Mouse (Mus musculus) intestine, embryonic 16.5 days (tissue): Measurements from ENCODE around the gene Lima1. TPM values are rescaled to one million over a fixed set of nuclear protein-coding genes. Genes with fewer than 3 reads are reported as not detected.
A peak's percentile ranks its signal among the peaks of the same experiment; 100 is the strongest.
"Not testable (repeated sequence)": the region's sequence is repeated elsewhere in the genome, so short reads cannot be mapped to it uniquely, and the experiment has no call there.

Experiments used
- ATAC-seq: fragments of 200-750 bp; cut with Nextera tagmentation; 2 replicates; pipeline ENCODE4 v1.8.0; 2017; ENCODE audit warnings: moderate TSS enrichment, moderate library complexity
- H3K27ac ChIP-seq: fragments of 300-500 bp; sonication (generic); 2 replicates; pipeline ENCODE4 v1.5.1; 2014; ENCODE audit warnings: mild to moderate bottlenecking, low read length
- H3K27me3 ChIP-seq: fragments of 300-500 bp; sonication (generic); replicated peaks from 2 replicates; pipeline ENCODE4 v1.6.1; 2014; ENCODE audit warnings: low read length, control low read depth, mixed read lengths; ENCODE audit not compliant: control insufficient read depth, insufficient read depth
- H3K36me3 ChIP-seq: fragments of 300-500 bp; sonication (generic); 2 replicates; pipeline ENCODE4 v1.6.1; 2014; ENCODE audit warnings: low read length, control low read depth; ENCODE audit not compliant: control insufficient read depth, insufficient read depth
- H3K4me1 ChIP-seq: fragments of 300-500 bp; sonication (generic); 2 replicates; pipeline ENCODE4 v1.6.1; 2014; ENCODE audit warnings: low read length, control low read depth, mixed read lengths; ENCODE audit not compliant: control insufficient read depth, insufficient read depth
- H3K4me2 ChIP-seq: fragments of 300-500 bp; sonication (generic); 2 replicates; pipeline ENCODE4 v1.6.1; 2014; ENCODE audit warnings: low read depth, low read length, control low read depth
- H3K4me3 ChIP-seq: fragments of 300-500 bp; sonication (generic); 2 replicates; pipeline ENCODE4 v1.5.1; 2014; ENCODE audit warnings: mild to moderate bottlenecking, low read length
- H3K9ac ChIP-seq: fragments of 300-500 bp; sonication (generic); 2 replicates; pipeline ENCODE4 v1.6.1; 2014; ENCODE audit warnings: low read depth, low read length
- H3K9me3 ChIP-seq: fragments of 300-500 bp; sonication (generic); 2 replicates; pipeline ENCODE4 v1.6.1; 2016; ENCODE audit warnings: low read length, control low read depth; ENCODE audit not compliant: control insufficient read depth
- WGBS: fragments of 180-500 bp; shearing (Covaris S2); extraction: QIAGEN DNeasy Blood & Tissue Kit; methylation state at CpG from one replicate; pipeline ENCODE4 v1.1.7; 2014; 5-methylcytosine and 5-hydroxymethylcytosine counted together
- polyA plus RNA-seq: library from polyadenylated mRNA; unstranded; fragments of >200 nt; fragmentation: Nextera tagmentation; extraction: Ambion mirVana; gene quantifications from 2 replicates; pipeline ENCODE4 v1.2.1, GENCODE M21; 2015

The Lima1 gene
- polyA plus RNA-seq, 1 experiment from 2014 or later, result 105 TPM

DNA sequence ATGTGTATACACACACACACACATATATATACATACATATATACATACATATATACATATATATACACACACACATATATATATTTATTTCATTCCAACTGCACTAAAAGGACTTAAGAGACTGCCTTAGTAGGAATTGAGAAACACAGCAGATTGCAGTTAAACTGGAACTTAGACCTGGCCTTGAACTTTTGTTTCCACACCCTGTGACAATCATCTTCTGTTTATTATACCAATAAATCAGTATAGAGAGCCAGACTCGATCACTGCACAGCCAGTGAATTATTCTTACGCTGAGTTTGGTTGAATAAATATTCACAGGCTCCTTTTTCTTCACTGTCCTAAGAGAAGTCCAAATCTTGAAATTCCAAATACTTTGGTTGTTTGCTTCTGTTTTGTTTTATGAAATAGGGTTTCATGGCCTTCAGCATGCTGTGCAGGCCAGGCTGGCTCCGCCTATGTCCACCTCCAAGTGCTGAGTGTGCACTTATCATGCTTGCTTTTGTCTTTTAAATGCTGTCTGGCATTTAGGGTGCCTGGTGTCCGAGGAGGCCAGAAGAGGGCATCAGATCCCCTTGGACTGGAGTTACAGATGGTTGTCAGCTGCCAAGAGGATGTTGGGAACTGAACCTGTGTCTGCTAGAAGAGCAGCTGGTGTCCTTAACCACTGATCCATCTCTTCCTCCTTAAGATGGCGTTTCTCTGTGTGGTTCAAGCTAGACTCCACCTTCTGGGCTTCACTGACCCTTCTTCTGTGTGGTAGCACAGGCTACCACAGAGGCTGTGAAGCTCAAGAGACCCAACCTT is 41.4 kb downstream of the Lima1 start:
- H3K27me3 ChIP-seq, result no peaks in the 10 kb centered on the region
- ATAC-seq, result peak; percentile 24; the same call in 1 of the 2 replicates
- peak overlapping the region; percentile 73 for H3K27ac ChIP-seq
- H3K9me3 ChIP-seq, result no peaks in the 10 kb centered on the region
- H3K4me2 ChIP-seq, result no peak overlapping the region
- H3K4me1 ChIP-seq, result peaks cover 18% of the 10 kb centered on the region
- no peaks in the 10 kb centered on the region for H3K36me3 ChIP-seq
- H3K9ac ChIP-seq, result no peak overlapping the region
- H3K4me3 ChIP-seq, result no peak overlapping the region
- 62% methylated on average over 5 of the region's 5 CpGs for WGBS

DNA sequence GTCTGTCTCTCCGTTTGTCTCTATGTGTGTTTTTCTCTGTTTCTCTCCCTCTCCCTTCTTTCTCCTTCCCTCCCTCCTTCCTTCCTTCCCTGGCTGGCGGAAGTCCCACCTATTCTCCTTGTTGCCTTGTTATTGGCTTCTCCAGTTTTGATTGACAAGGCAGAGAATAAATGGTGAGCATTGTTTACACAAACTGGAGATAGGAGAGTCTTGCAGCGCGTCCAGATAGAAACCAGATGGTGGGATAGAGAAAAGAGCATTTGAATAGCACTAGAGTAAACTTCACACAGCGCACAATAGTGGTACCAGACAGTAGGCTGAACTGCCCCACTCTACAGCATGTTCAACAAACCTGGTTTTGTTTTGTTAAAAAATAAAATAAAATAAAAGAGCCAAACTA is 43.7 kb downstream of the Lima1 start:
- 49% methylated on average over 5 of the region's 5 CpGs for WGBS
- peak overlapping the region; percentile 66; the same call in 1 of the 2 replicates for H3K27ac ChIP-seq
- no peak overlapping the region for H3K4me3 ChIP-seq

DNA sequence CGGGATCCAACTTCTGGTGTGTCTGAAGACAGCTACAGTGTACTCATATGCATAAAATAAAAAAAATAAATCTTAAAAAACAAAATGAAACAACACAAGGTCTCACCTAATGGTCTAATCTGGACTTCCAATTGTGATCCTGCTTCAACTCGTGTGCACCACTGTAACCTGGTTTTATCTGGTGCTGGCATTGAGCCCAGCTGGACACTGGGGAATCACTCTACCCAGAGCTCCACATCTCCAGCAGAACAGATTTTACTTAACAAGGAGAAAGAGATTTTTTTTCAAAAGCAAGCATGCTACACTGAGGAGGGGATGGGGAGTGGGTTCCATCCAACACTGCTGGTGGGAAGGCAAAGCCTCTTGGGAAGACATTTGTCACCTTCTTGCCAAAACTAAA is 47.2 kb downstream of the Lima1 start:
- no peak for ATAC-seq

More for the DNA sequence above, 43.7 kb downstream of the Lima1 start:
- no peaks in the 10 kb centered on the region for H3K9me3 ChIP-seq
- no peak for ATAC-seq
- no peaks in the 10 kb centered on the region for H3K27me3 ChIP-seq
- peaks cover 8% of the 10 kb centered on the region; the same call in 1 of the 2 replicates for H3K4me1 ChIP-seq
- no peak overlapping the region for H3K9ac ChIP-seq
- H3K36me3 ChIP-seq, result no peaks in the 10 kb centered on the region
- H3K4me2 ChIP-seq, result no peak overlapping the region

DNA sequence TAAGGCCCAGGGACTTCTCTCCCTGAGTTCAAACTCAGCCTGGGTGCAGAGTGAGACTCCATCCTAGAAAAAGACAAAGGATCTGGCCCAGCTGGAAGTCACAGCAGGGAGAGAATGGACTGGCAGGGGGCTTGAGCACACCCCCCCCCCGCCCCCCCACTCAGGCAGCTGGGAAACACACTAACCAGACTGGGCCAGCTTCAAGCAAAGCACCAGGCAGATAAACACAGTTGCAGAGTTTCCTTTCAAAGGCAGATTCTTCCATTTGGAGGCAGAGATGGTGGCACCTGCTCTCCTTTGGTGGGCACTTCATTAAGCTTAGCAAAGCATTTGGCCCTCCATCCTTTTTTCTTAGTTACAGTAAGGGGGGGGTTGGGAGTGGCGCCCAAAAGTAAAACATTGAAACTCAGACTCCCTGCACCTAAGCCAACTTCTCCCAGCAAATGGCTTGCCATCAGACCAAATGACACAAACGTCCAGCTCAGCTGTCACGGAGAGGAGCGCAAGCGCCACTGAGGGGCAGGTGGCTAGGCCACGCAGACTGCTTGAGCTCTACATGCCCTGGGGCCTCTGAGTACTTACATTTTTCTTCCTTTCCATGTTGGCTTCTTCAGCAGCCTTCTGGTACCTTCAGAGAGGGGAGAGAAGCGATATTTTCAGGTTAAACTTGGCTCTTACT is 48.9 kb downstream of the Lima1 start:
- 84% methylated on average over 8 of the region's 8 CpGs for WGBS
- Histone ChIP-seq H3K27me3 (no peaks in the 10 kb centered on the region), H3K9ac (no peak overlapping the region), H3K36me3 (peaks cover 2% of the 10 kb centered on the region; the same call in 1 of the 2 replicates), H3K9me3 (no peaks in the 10 kb centered on the region), H3K27ac (no peak overlapping the region), H3K4me1 (peaks cover 8% of the 10 kb centered on the region; the same call in 1 of the 2 replicates), H3K4me3 (no peak overlapping the region), H3K4me2 (no peak overlapping the region)
- ATAC-seq, result no peak

More for the DNA sequence above, 47.2 kb downstream of the Lima1 start:
- Histone ChIP-seq H3K9me3 (no peaks in the 10 kb centered on the region), H3K36me3 (peaks cover 2% of the 10 kb centered on the region; the same call in 1 of the 2 replicates), H3K4me1 (peaks cover 8% of the 10 kb centered on the region; the same call in 1 of the 2 replicates), H3K4me2 (no peak overlapping the region), H3K27ac (no peak overlapping the region), H3K9ac (no peak overlapping the region), H3K27me3 (no peaks in the 10 kb centered on the region), H3K4me3 (no peak overlapping the region)
- WGBS, result 73% methylated on average over 2 of the region's 2 CpGs

DNA sequence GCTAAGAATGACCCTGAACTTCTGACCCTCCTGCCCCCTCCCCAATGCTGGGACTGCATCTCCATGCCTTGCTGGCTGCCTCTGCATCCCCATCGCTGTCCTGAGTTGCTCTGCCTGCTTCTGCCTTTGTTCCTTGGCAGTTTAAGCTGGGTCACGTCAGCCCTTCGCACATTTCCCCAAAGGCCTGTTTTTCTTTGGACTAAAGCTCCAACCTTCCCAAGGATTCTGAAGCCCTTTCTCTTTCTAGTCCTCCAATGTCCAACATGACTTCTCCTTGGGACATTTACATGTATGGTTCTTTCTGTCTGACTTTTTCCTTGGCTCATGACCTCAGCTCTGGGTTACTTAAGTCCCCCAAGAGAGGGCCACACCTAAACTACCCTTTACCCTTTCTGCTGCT is 50.0 kb downstream of the Lima1 start:
- H3K9me3 ChIP-seq, result no peaks in the 10 kb centered on the region
- no peak overlapping the region for H3K9ac ChIP-seq
- no peak for ATAC-seq
- no peaks in the 10 kb centered on the region for H3K27me3 ChIP-seq
- no peak overlapping the region for H3K4me2 ChIP-seq
- no peak overlapping the region for H3K4me3 ChIP-seq
- H3K36me3 ChIP-seq, result peaks cover 2% of the 10 kb centered on the region; the same call in 1 of the 2 replicates
- 88% methylated on average over 3 of the region's 3 CpGs for WGBS
- H3K4me1 ChIP-seq, result peaks cover 5% of the 10 kb centered on the region
- no peak overlapping the region for H3K27ac ChIP-seq

DNA sequence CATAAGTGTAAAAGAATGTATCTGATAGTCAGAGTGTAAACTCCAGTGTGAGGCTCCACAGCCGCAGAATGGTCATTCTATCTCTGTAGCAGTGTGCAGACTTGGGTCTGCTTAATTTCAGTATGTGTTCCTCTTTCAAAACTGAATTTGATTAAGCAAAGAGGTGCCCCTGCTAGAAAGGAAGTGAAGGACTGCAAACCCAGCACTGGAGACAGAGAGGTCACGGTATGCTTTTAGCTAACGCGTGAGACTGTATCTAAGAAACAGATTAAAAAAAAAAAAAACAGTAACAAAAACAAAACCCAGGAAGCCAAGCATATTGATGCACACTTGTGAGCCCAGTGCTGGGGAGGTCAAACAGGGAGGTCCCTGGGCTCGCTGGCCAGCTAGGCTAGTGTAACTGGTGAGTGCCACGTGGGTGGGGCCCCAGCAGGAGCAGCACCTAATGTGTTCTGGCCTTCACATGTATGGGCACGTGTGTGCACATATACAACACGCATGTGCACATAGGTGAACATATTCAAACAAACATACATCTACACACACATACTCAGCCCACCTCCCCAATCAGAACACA is 51.8 kb downstream of the Lima1 start:
- no peak overlapping the region for H3K4me3 ChIP-seq
- no peaks in the 10 kb centered on the region for H3K9me3 ChIP-seq
- peaks cover 5% of the 10 kb centered on the region for H3K4me1 ChIP-seq
- H3K4me2 ChIP-seq, result no peak overlapping the region
- WGBS, result 59% methylated on average over 8 of the region's 8 CpGs
- H3K27ac ChIP-seq, result no peak overlapping the region
- peaks cover 2% of the 10 kb centered on the region; the same call in 1 of the 2 replicates for H3K36me3 ChIP-seq
- H3K27me3 ChIP-seq, result no peaks in the 10 kb centered on the region
- ATAC-seq, result no peak
- no peak overlapping the region for H3K9ac ChIP-seq

DNA sequence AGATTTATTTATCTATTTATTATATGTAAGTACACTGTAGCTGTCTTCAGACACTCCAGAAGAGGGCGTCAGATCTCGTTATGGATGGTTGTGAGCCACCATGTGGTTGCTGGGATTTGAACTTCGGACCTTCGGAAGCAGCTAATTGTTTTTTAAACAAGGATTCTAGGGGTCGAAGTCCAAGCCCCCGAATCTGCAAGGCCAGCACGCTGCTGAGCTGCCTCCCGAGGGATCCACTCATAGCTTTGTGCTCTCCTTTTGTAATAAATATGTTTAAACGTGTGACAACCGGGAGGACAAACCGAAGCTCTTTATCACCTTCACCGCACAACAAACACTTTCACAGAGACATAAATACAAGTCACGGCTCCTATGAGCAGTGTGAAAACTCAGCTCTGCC is 52.8 kb downstream of the Lima1 start:
- H3K4me3 ChIP-seq, H3K27me3 ChIP-seq, H3K4me2 ChIP-seq, H3K9ac ChIP-seq, H3K4me1 ChIP-seq, H3K9me3 ChIP-seq, ATAC-seq, H3K36me3 ChIP-seq, H3K27ac ChIP-seq: not testable (repeated sequence)
- 69% methylated on average over 13 of the region's 13 CpGs for WGBS

DNA sequence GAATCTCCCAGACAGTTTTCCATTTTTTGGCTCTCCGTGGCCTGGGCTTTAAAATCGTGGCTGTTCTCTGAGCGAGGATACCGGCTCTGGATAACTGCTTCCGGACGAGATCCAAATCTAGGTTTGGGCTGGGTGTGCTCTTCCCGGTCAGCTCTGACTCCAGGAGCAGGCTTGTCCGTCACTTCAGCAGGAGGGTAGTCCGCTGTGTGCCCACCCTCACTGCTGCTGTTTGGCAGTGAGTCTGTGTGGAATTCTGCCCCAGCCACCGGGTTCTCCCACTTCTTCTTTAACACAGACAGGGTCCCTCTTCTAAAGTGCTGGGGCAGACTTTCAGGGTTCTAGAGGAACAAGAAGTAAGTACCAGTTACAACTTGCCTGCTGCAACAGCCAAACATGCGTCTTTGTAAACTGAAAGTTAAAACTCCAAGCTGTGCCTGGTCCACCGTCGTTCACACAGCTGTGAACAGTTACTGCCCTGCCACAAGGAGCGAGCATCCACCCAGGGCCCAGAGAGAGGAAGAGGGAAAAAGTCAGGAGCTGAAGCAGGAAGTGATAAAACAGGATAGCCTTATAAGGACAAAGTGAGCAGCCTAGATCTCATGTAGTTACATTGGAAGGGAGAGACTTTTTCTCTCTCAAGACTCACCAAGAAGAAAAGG is 55.5 kb downstream of the Lima1 start:
- Histone ChIP-seq H3K4me1 (peaks cover 11% of the 10 kb centered on the region), H3K27ac (peak overlapping the region; percentile 93), H3K9ac (peak overlapping the region; percentile 68), H3K4me2 (peak overlapping the region; percentile 58), H3K27me3 (no peaks in the 10 kb centered on the region), H3K36me3 (peaks cover 11% of the 10 kb centered on the region), H3K9me3 (no peaks in the 10 kb centered on the region), H3K4me3 (peak overlapping the region; percentile 55)
- ATAC-seq, result peak; percentile 69
- 31% methylated on average over 14 of the region's 14 CpGs for WGBS

DNA sequence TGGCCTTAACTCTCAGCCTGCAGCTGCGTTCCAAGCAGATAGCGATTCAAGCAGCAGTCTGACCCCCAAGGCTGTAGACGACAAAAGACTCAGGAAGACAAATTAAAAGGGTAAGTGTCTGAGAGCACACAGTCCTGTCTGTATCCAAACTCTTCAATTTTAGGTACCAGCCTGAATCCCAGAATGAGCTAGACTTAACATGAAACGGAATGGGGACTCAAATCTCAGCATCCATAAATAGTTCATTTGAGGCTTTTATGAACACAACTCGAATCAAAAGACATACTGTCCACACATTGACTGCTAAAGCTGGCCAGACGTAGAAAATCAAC is 56.2 kb downstream of the Lima1 start:
- peak overlapping the region; percentile 93 for H3K27ac ChIP-seq
- peaks cover 11% of the 10 kb centered on the region for H3K4me1 ChIP-seq
- 24% methylated on average over 6 of the region's 6 CpGs for WGBS
- H3K9ac ChIP-seq, result peak overlapping the region; percentile 68
- H3K4me2 ChIP-seq, result peak overlapping the region; percentile 58
- H3K4me3 ChIP-seq, result peak overlapping the region; percentile 55
- H3K27me3 ChIP-seq, result no peaks in the 10 kb centered on the region
- no peaks in the 10 kb centered on the region for H3K9me3 ChIP-seq
- H3K36me3 ChIP-seq, result peaks cover 11% of the 10 kb centered on the region
- no peak for ATAC-seq
